Mouse (Mus musculus) limb, embryonic 12.5 days (tissue): ENCODE data around the gene Ptpn7. TPM values are rescaled to one million over a fixed set of nuclear protein-coding genes. Genes with fewer than 3 reads are reported as not detected.
"Not testable (repeated sequence)": the region's sequence is repeated elsewhere in the genome, so short reads cannot be mapped to it uniquely, and the experiment has no call there.

Experiments
- ATAC-seq: fragments of 200-750 bp; cut with Nextera tagmentation; 2 replicates; pipeline ENCODE4 v1.8.0; 2017; ENCODE audit warnings: low read depth, moderate TSS enrichment; ENCODE audit not compliant: insufficient number of reproducible peaks, insufficient read depth, low FRiP score, low TSS enrichment
- H3K27ac ChIP-seq: fragments of 300-500 bp; sonication (generic); 2 replicates; pipeline ENCODE4 v1.5.1; 2016; ENCODE audit warnings: mild to moderate bottlenecking, moderate library complexity
- H3K27me3 ChIP-seq: fragments of 300-500 bp; sonication (generic); 2 replicates; pipeline ENCODE4 v1.6.1; 2016; ENCODE audit warnings: mild to moderate bottlenecking, moderate library complexity
- H3K36me3 ChIP-seq: fragments of 300-500 bp; sonication (generic); 2 replicates; pipeline ENCODE4 v1.6.1; 2016; ENCODE audit warnings: mild to moderate bottlenecking, moderate library complexity
- H3K4me1 ChIP-seq: fragments of 300-500 bp; sonication (generic); replicated peaks from 2 replicates; pipeline ENCODE4 v1.6.1; 2016
- H3K4me2 ChIP-seq: fragments of 300-500 bp; sonication (generic); 2 replicates; pipeline ENCODE4 v1.6.1; 2016; ENCODE audit warnings: mild to moderate bottlenecking, moderate library complexity
- H3K4me3 ChIP-seq: fragments of 300-500 bp; sonication (generic); replicated peaks from 2 replicates; pipeline ENCODE4 v1.5.1; 2016; ENCODE audit warnings: mild to moderate bottlenecking
- H3K9ac ChIP-seq: fragments of 300-500 bp; sonication (generic); replicated peaks from 2 replicates; pipeline ENCODE4 v1.6.1; 2016; ENCODE audit warnings: mild to moderate bottlenecking, moderate library complexity
- H3K9me3 ChIP-seq: fragments of 300-500 bp; sonication (generic); 2 replicates; pipeline ENCODE4 v1.6.1; 2016; ENCODE audit warnings: mild to moderate bottlenecking, moderate library complexity
- WGBS: fragments of 180-500 bp; shearing (Covaris S2); methylation state at CpG from one replicate; pipeline ENCODE4 v1.1.7; 2016; 5-methylcytosine and 5-hydroxymethylcytosine counted together
- polyA plus RNA-seq: library from polyadenylated mRNA; unstranded; fragments of >200 nt; fragmentation: Nextera tagmentation; extraction: Ambion mirVana; gene quantifications from 2 replicates; pipeline ENCODE4 v1.2.1, GENCODE M21; 2016

Ptpn7 gene
- polyA plus RNA-seq, 1 experiment from 2014 or later = 1.1 TPM

DNA sequence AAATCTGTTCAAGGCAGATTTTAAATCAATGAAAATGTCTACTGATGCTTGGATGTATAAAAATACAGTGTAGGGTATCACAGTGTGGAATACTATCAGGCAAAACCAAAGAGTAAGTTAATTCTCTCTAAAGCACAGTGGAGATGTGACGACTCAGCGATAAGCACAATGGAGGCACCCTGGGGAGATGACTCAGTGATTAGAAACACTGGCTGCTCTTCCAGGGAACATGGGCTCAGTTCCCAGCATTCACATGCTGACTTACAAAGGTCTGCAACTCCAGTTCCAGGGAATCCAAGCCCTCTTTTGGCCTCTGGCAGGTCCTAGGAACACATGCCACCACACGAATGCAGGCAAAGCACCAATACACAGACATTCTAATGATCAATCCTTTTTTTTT is 55.7 kb downstream of the Ptpn7 start:
- 44% methylated on average over 3 of the region's 3 CpGs for WGBS
- Histone ChIP-seq H3K4me2 (no peak overlapping the region), H3K4me3 (no peak overlapping the region), H3K9ac (no peak overlapping the region), H3K27ac (no peak overlapping the region), H3K9me3 (no peaks in the 10 kb centered on the region), H3K27me3 (no peaks in the 10 kb centered on the region), H3K4me1 (no peaks in the 10 kb centered on the region), H3K36me3 (no peaks in the 10 kb centered on the region)
- ATAC-seq = no peak

DNA sequence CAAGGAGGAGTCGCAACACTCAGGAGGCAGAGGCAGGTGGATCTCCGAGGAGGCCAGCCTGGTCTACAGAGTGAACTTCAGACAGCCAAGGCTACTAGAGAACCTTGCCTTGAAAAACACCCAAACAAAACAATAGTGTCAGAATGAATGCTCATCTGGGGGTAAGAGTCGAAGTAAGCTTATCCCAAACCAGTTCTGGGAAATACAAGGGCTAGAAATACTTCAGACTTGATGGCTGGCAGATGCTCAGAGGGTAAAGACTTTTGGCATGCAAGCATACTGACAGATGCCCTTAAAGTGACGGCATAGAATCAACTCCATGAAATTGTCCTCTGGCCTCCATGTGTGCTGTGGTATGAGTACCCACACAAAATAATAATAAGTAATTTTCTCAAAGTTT is 56.7 kb downstream of the Ptpn7 start:
- Histone ChIP-seq H3K4me1 (no peaks in the 10 kb centered on the region), H3K27ac (no peak overlapping the region), H3K27me3 (no peaks in the 10 kb centered on the region), H3K9me3 (no peaks in the 10 kb centered on the region), H3K4me3 (no peak overlapping the region), H3K4me2 (no peak overlapping the region), H3K36me3 (no peaks in the 10 kb centered on the region), H3K9ac (no peak overlapping the region)
- 86% methylated on average over 4 of the region's 4 CpGs for WGBS
- no peak for ATAC-seq

DNA sequence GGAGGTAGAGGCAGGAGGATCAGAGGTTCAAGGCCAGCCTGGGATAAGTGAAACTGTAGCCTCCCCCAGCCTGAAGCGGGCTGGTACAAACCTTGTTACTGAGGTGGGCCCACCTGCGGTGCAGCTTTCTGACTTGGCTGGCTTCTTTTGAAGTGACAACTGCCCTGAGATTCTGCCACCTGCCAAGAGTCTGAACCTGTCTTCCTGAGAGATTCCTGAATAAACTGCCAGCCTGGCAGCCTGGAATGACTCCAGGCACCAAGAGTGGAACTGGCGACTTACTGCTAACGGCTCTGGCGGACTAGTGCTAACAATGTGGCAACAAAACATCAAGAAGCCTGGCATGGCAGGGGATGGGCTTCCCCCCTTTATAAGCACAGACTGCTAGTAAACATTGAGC is 61.8 kb downstream of the Ptpn7 start:
- not testable (repeated sequence) for H3K27me3 ChIP-seq, H3K9me3 ChIP-seq, H3K4me3 ChIP-seq, ATAC-seq, H3K36me3 ChIP-seq, H3K9ac ChIP-seq, H3K27ac ChIP-seq, H3K4me2 ChIP-seq
- H3K4me1 ChIP-seq = peaks cover 11% of the 10 kb centered on the region
- WGBS = 64% methylated on average over 5 of the region's 5 CpGs

Other genes starting within 250 kb of the Ptpn7 start
- gene Ppp1r12b, start 176.8 kb upstream of the Ptpn7 start, polyA plus RNA-seq = 7.7 and 8.5 TPM in 2 replicates
- gene Ube2t, start 170.1 kb upstream of the Ptpn7 start, polyA plus RNA-seq = 40.7 and 45.6 TPM in 2 replicates
- 1.5 and 1.6 TPM in 2 replicates for gene Lgr6, start 27.4 kb upstream of the Ptpn7 start, polyA plus RNA-seq
- gene Arl8a, start 14.1 kb downstream of the Ptpn7 start, polyA plus RNA-seq = 51.8 and 57.7 TPM in 2 replicates
- gene Gpr37l1, start 35.0 kb downstream of the Ptpn7 start, polyA plus RNA-seq = not detected in 2 replicates
- gene Elf3, start 125.9 kb downstream of the Ptpn7 start, polyA plus RNA-seq = 5.7 and 6.0 TPM in 2 replicates
- gene Rnpep, start 151.4 kb downstream of the Ptpn7 start, polyA plus RNA-seq = 97.4 and 103 TPM in 2 replicates
- 193 and 194 TPM in 2 replicates for gene Timm17a, start 181.1 kb downstream of the Ptpn7 start, polyA plus RNA-seq
- gene Lmod1, start 192.1 kb downstream of the Ptpn7 start, polyA plus RNA-seq = 0.29 and 0.42 TPM in 2 replicates
- 41.5 and 43.7 TPM in 2 replicates for gene Shisa4, start 242.5 kb downstream of the Ptpn7 start, polyA plus RNA-seq